Mouse (Mus musculus): ENCODE results near the gene Fbxo21. TPM values are rescaled to one million over a fixed set of nuclear protein-coding genes. Genes with fewer than 3 reads are reported as not detected.

Fbxo21 gene
- polyA plus RNA-seq, 1 experiment from 2014 or later, result 49.1 TPM

DNA sequence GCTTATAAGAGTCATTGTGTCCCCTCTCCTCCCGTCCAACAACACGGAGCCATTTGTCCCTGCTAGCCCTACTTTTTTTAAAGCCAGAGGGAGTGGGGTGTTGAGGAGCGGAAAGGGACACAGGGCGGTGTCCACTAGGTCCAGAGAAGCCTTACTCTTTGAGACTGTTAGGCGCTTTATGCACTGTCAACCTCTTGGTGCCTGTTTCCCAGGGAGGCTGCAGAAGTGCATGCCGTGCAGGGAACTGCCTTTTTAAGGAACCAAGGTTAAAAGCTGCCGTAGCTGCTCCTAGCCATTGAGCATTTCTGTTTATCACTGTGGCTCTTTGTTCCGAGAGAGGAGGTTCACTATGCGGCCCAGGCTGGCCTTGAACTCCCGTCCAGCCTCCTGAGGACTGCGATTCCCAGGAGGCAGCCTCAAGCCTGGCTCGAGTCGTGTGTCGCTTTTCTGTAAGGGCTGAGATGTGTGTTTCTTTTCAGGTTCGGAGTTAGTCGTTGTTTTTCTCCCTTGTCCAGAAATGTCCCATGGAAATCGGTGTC, 1.7 kb downstream of the Fbxo21 start:
- CTCF ChIA-PET, result interaction anchor here (1.2 kb wide), 1 partner anchor 91 kb away, joined by 3 read pairs; no protein-coding TSS in a partner anchor
- no peaks in the 10 kb centered on the region for H3K27me3 ChIP-seq
- POLR2A ChIA-PET, result no interaction called here
- ATAC-seq (no peak), DNase-seq (ENCODE audit: low read depth, low spot score) (no peak)
- in situ Hi-C loops (cut with MboI; ENCODE audit: low pct_unique_long_range_greater_than_20kb), result no loop called here
- TF ChIP-seq CTCF (IDR thresholded peaks at IDR 0.05), result no peak

DNA sequence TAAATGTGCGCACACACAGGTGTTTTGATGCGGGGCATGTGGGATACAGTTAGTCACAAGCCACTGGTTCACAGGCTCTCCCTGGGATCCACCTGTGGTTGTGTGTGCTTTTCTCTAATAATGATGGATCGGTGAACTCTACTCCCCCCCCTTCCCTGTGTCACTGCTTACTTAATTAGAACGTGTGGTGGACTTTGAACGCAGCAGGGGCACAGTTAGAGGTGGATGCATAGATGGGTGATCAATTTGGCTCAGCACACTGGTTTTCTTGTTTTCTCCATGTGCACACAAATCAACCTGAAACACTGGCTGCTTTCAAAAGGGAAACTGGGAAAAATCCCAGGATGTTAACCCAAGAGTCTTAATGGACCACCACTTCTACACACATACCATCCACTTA, 2.6 kb downstream of the Fbxo21 start:
- CTCF ChIA-PET, result interaction anchor here (1.8 kb wide), 1 partner anchor 91 kb away, joined by 5 read pairs; no protein-coding TSS in a partner anchor
- in situ Hi-C loops (cut with MboI; ENCODE audit: low pct_unique_long_range_greater_than_20kb), result no loop called here
- POLR2A ChIA-PET, result no interaction called here
- no peaks in the 10 kb centered on the region for H3K27me3 ChIP-seq
- TF ChIP-seq CTCF (IDR thresholded peaks at IDR 0.05), result no peak
- ATAC-seq, result no peak
- DNase-seq (ENCODE audit: low read depth, low spot score), result no peak

DNA sequence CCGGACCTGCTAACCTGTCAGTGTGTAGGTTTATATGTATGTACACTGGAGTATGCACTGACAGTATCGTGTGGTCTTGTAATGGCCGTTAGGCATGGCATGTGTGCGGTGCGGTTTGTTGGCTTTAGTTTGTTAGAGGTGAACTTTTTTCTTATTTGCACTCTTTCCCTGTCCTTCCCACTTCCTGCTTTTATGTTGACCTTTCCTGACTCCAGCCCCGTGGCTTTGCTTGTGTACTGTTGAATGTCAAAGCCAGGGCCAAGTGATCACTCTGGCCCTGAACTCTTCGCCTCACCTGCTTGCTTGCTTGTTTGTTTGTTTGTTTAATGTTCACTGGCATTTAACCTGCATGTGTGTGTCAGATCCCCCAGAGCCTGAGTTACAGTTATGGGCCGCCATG, 4.4 kb downstream of the Fbxo21 start:
- no peak for TF ChIP-seq CTCF (IDR thresholded peaks at IDR 0.05)
- ATAC-seq, result no peak

DNA sequence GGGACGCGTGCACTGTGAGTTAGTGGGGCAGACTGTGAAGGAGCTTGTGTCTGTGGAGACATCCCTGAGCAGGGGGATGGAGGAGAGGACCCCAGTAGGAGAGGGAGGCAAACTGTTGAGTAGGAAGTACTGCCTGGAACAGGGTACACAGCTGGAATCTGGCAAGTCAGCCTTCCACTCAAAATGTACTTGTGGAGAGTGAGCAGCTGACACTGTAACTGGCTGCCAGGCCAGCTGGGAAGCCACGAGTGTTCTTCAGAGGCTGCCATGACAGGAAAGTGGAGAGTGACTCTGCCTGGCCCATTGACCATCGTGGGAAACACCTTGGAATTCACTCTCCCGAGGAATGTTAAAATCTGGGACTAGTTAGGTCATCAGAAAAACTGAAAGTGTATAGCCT, 5.4 kb downstream of the Fbxo21 start:
- in situ Hi-C loops (cut with MboI; ENCODE audit: low pct_unique_long_range_greater_than_20kb), result no loop called here
- POLR2A ChIA-PET, result interaction anchor here (0.6 kb wide), 1 partner anchor 11 kb away, joined by 3 read pairs; no protein-coding TSS in a partner anchor
- TF ChIP-seq CTCF (IDR thresholded peaks at IDR 0.05), result no peak
- CTCF ChIA-PET, result interaction anchor here (1.5 kb wide), 1 partner anchor 23 kb away, joined by 3 read pairs; no protein-coding TSS in a partner anchor
- H3K27me3 ChIP-seq, result no peaks in the 10 kb centered on the region
- DNase-seq (ENCODE audit: low read depth, low spot score) (no peak), ATAC-seq (no peak)

More for the DNA sequence above, 4.4 kb downstream of the Fbxo21 start:
- in situ Hi-C loops (cut with MboI; ENCODE audit: low pct_unique_long_range_greater_than_20kb), result no loop called here
- CTCF ChIA-PET, result interaction anchor here (1.1 to 1.8 kb wide), 2 partner anchors 10 to 89 kb away, joined by 4 to 5 read pairs; no protein-coding TSS in a partner anchor
- POLR2A ChIA-PET, result interaction anchor here (1.2 kb wide), 1 partner anchor 14 kb away, joined by 3 read pairs; no protein-coding TSS in a partner anchor
- no peaks in the 10 kb centered on the region for H3K27me3 ChIP-seq
- DNase-seq (ENCODE audit: low read depth, low spot score), result no peak

DNA sequence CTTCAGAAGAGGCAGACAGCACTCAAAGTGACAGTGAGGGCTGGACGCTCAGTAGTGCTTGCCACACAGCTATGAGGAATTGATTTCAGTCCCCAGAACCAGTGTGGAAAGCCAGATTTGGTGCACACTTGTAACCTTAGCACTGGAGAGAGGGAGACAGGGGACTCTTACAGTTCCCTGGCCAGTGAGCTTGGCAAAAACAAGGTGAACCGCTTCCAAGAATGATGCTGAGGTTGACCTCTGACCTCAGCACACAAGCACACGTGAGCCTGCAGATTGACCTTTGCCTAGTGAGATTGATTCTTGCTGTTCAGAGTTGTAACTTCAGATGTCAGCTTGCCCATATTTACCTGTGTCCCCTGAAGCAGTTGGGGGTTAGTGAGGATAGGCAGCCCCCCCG, 9.8 kb downstream of the Fbxo21 start:
- no peaks in the 10 kb centered on the region for H3K27me3 ChIP-seq
- ChIA-PET CTCF (interaction anchor here (1.7 kb wide), 1 partner anchor 83 kb away, joined by 7 read pairs; no protein-coding TSS in a partner anchor), POLR2A (no interaction called here)
- no peak for TF ChIP-seq CTCF (IDR thresholded peaks at IDR 0.05)
- DNase-seq (ENCODE audit: low read depth, low spot score) (no peak), ATAC-seq (no peak)
- in situ Hi-C loops (cut with MboI; ENCODE audit: low pct_unique_long_range_greater_than_20kb), result no loop called here

DNA sequence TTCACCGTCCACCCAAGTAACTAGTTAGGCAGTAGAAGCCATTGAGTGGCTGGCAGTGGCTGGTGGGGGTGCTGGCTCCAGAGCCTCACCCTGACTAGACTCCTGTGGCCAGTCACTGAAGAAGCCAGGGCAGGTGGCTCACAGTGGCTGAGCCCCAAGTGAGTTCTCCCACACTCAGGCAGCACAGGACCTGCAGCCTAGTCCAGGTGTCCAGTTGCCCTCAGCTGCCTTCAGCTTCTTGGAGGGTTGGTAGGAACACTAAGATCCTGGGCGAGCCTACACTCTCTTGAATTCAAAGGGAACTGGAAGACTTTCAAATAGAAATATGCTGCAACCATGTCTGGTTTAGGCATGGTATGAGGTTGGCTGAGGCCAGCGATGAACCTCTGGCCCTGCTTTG, 11.4 kb downstream of the Fbxo21 start:
- ATAC-seq, result no peak
- H3K27me3 ChIP-seq, result no peaks in the 10 kb centered on the region
- in situ Hi-C loops (cut with MboI; ENCODE audit: low pct_unique_long_range_greater_than_20kb), result no loop called here
- POLR2A ChIA-PET, result interaction anchor here (1.1 kb wide), 1 partner anchor 12 kb away, joined by 3 read pairs; the partner anchor contains the start of gene Fbxo21
- CTCF ChIA-PET, result interaction anchor here (1.7 kb wide), 1 partner anchor 82 kb away, joined by 7 read pairs; no protein-coding TSS in a partner anchor
- DNase-seq (ENCODE audit: low read depth, low spot score), result no peak
- TF ChIP-seq CTCF (IDR thresholded peaks at IDR 0.05), result no peak

DNA sequence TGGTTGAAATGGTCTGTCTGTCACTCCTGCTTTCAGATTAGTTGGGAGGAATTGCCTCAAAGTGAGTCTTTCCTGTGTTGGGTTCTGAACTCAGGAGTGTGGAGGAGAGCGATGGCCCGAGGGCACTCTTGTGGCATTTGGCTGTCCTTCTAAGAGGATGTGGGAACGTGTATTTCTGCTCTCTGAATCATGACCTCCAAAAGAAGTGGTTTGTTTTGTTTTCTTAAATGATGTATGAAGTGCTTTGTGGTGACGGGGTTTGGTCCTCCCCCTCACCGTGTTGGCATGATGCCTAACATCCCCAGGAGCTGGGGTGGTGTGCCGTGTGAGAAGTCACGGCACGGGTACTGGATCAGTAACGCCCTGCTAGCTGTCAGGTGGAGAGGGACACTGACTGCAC, 11.8 kb downstream of the Fbxo21 start:
- ChIA-PET POLR2A (no interaction called here), CTCF (interaction anchor here (1.2 kb wide), 1 partner anchor 14 kb away, joined by 3 read pairs; no protein-coding TSS in a partner anchor)
- no peak for TF ChIP-seq CTCF (IDR thresholded peaks at IDR 0.05)
- H3K27me3 ChIP-seq, result no peaks in the 10 kb centered on the region
- ATAC-seq, result peak; percentile 76
- peak; percentile 90 for DNase-seq (ENCODE audit: low read depth, low spot score)
- in situ Hi-C loops (cut with MboI; ENCODE audit: low pct_unique_long_range_greater_than_20kb), result no loop called here

DNA sequence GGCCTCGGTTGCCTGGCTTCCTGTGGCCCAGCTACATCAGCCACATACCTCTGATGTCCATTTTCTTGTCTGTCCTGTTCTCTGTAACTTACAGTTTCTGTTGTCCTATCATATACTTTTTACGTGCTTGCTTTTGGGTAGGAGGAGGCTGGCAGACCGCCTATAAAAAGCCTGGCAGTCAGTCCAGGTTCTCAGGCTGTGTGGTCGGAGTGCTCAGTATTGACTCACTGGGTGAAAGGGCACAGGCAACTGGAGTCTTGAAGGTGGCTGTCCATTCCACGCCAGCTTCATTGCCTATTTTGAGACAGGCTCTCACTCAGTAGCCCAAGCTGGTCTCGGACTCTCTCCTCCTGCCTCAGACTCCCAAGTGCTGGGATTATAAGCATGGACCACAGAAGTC, 13.2 kb downstream of the Fbxo21 start:
- in situ Hi-C loops (cut with MboI; ENCODE audit: low pct_unique_long_range_greater_than_20kb), result no loop called here
- DNase-seq (ENCODE audit: low read depth, low spot score) (no peak), ATAC-seq (no peak)
- TF ChIP-seq CTCF (IDR thresholded peaks at IDR 0.05), result no peak
- CTCF ChIA-PET, result no interaction called here
- H3K27me3 ChIP-seq, result no peaks in the 10 kb centered on the region
- POLR2A ChIA-PET, result no interaction called here

DNA sequence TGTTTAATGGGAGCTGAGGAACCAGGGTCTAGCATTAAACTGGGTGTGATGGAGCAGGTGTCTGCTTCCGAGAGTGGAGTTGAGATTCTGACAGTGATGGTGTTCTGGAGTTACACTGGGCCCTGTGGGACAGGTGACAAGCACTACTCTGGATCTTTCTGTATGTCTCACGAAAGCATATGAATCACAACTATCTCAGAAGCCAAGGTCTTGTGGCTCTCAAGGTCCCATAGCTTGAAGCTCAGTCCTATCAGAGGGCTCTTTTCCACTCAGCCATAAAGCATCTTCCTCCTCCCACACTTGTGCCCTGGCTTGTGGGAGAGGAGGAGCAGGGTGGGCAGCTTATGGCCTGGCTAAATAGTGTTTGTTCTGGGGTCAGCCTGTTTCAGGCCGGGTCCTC, 14.4 kb downstream of the Fbxo21 start:
- in situ Hi-C loops (cut with MboI; ENCODE audit: low pct_unique_long_range_greater_than_20kb), result no loop called here
- ATAC-seq (no peak), DNase-seq (ENCODE audit: low read depth, low spot score) (no peak)
- ChIA-PET CTCF (interaction anchor here (1.0 kb wide), 1 partner anchor 11 kb away, joined by 4 read pairs; no protein-coding TSS in a partner anchor), POLR2A (no interaction called here)
- TF ChIP-seq CTCF (IDR thresholded peaks at IDR 0.05), result no peak
- H3K27me3 ChIP-seq, result no peaks in the 10 kb centered on the region

DNA sequence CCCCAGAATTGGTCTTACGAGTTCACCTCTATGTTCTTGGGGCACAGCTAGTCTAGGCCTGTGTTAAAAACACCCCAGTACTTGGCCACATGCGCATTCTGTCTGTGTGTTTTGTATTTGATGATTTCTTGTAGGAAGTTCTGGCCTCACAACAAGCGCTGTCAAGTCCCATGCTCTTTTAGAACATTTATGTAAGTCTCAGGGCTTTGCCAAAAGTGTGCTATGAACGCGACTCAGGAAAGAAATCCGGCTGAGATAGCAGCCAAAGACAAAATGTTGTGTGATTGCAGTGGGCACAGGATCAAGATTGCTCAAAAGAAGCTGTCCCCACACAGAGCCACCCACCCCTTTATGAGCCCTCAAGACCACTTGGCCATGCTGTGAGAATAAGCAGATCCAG, 17.0 kb downstream of the Fbxo21 start:
- no peak for ATAC-seq
- no peak for DNase-seq (ENCODE audit: low read depth, low spot score)
- CTCF ChIA-PET, result interaction anchor here (1.1 to 1.2 kb wide), 2 partner anchors 11 to 76 kb away, joined by 3 to 4 read pairs; no protein-coding TSS in a partner anchor
- POLR2A ChIA-PET, result no interaction called here
- in situ Hi-C loops (cut with MboI; ENCODE audit: low pct_unique_long_range_greater_than_20kb), result no loop called here
- no peak for TF ChIP-seq CTCF (IDR thresholded peaks at IDR 0.05)
- H3K27me3 ChIP-seq, result no peaks in the 10 kb centered on the region

DNA sequence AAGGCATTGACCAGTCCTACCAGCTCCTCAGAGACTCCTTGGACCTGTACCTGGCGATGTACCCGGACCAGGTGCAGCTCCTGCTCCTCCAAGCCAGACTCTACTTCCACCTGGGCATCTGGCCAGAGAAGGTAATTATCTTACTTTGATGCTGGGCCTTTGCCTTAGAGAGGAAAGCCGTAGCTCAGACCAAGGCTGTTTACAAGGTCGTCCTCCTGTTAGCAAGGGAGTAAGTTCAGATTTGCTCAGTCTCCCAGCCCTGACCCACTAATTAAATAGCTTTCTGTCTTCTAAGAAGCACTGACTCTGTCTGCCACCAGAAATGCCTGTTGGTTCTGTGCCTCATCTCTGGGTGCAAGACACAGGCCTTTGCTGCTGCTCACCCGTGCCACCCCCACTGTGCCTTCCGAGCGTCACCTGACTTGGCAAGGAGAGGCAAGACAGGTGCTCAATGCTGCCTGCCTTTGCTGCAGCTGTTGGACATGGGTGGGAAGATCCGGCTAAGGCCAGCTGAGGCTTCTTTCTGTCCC, 18.9 kb downstream of the Fbxo21 start:
- POLR2A ChIA-PET, result interaction anchor here (0.9 kb wide), 1 partner anchor 15 kb away, joined by 3 read pairs; no protein-coding TSS in a partner anchor
- CTCF ChIA-PET, result no interaction called here
- H3K27me3 ChIP-seq, result no peaks in the 10 kb centered on the region
- ATAC-seq (no peak), DNase-seq (ENCODE audit: low read depth, low spot score) (no peak)
- TF ChIP-seq CTCF (IDR thresholded peaks at IDR 0.05), result no peak
- in situ Hi-C loops (cut with MboI; ENCODE audit: low pct_unique_long_range_greater_than_20kb), result no loop called here

Measured in Patski (cell line).